Mouse (Mus musculus) ES-Bruce4 (cell line): Measurements from ENCODE around the gene Mad1l1.

Source experiments
- CTCF ChIP-seq: IDR thresholded peaks from one replicate; pipeline ENCODE4 v1.8.1; 2011; ENCODE audit warnings: low read depth, low read length
- EP300 ChIP-seq: IDR thresholded peaks from 2 replicates; pipeline ENCODE4 v1.6.1; 2011; ENCODE audit warnings: low read depth, low read length; ENCODE audit not compliant: insufficient read depth
- POLR2A ChIP-seq: IDR thresholded peaks from one replicate; pipeline ENCODE4 v1.8.1; 2011; ENCODE audit warnings: low read length; ENCODE audit not compliant: insufficient read depth

DNA sequence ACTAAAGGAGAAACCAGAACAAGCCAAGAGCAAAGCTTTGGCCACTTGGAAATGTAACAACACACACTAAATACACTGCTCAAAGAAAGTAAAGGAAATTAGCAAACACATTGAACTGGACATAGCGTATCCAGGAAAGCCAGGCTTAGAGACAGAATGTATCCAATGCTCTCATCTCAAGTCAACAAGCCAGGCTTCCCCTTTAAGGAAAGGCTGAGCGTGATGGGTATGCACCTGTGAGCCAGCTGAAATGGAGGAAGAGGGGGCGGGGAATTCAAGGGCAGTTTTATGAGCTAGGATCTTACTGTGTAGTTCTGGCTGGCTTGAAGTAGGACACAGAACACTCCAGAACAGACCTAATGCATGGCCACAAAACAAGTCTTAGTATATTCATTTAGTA, 215.3 kb downstream of the Mad1l1 start:
- no peak for TF ChIP-seq POLR2A
- TF ChIP-seq EP300 = no peak
- no peak for TF ChIP-seq CTCF
